In the genomic region with DNA sequence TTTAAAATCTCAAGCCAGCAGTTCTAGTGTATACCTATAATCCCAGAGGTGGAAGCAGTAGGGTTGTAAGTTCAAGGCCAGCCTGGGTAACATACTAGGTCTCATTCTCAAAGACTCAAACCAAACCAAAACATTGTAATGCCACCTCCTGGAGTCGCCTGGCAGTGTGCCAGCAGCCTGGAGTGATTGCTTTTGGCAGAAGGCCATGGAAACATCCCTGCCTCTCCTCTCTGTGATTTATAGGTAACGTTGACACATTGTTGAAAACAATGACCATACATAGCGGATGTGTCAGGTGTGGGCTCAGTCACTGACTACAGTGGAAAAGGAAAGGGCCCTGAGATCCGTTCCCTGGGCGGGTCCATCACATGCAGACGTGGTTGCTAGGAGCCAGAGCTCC, we compare ENCODE assay signal across 15 mouse cellular contexts. TPM values are rescaled to one million over a fixed set of nuclear protein-coding genes. Genes with fewer than 3 reads are reported as not detected.
DNase-seq lines count a peak whose midpoint lies in the region; ATAC-seq lines count a peak whose summit lies in the region.
"Had no signal": no experiment of that assay in that cellular context is flagged by ENCODE, and none has a peak within 500 bp of the region (broad histone marks: within the 10 kb centered on the region; RNA-seq: fewer than 3 reads in every experiment).

No protein-coding gene starts in this region.

- no peaks in the 10 kb centered on the region for H3K36me3 ChIP-seq in kidney, embryonic 15.5 days
- H3K36me3 ChIP-seq: liver, embryonic 13.5 days; midbrain, embryonic 10.5 days had no signal

- no peak overlapping the region for H3K4me3 ChIP-seq in kidney, embryonic 15.5 days (replicated peaks)
- H3K4me3 ChIP-seq: heart, adult 2 months; liver, embryonic 13.5 days; midbrain, embryonic 10.5 days had no signal

- no peaks in the 10 kb centered on the region for H3K9me3 ChIP-seq in kidney, embryonic 15.5 days (replicated peaks)
- H3K9me3 ChIP-seq: liver, embryonic 13.5 days; midbrain, embryonic 10.5 days had no signal

- no peaks in the 10 kb centered on the region; the same call in 1 of the 2 replicates for H3K27me3 ChIP-seq in kidney, embryonic 15.5 days
- H3K27me3 ChIP-seq: liver, embryonic 13.5 days had no signal

- DNase-seq in kidney, adult 18-20 months: peak; percentile 10
- DNase-seq in kidney, adult 11 months: no peak
- DNase-seq in urinary bladder, postnatal 14 days (ENCODE audit: low spot score): peak; percentile 39
- DNase-seq in urinary bladder, postnatal 4 days (ENCODE audit: low spot score in 2 of 2): no peak
- no peak for DNase-seq in spleen, adult 18-20 months
- DNase-seq in ovary, postnatal 10 days (ENCODE audit: low spot score): no peak
- DNase-seq: cerebellum, postnatal 36 days; forebrain, postnatal 0 days; heart, adult 2 months; heart, postnatal 36 days; liver, embryonic 13.5 days; thymus, postnatal 14 days had no signal

- no peak overlapping the region for H3K9ac ChIP-seq in kidney, embryonic 15.5 days
- H3K9ac ChIP-seq: forebrain, postnatal 0 days; liver, embryonic 13.5 days had no signal

- WGBS in kidney, embryonic 15.5 days: 42% methylated on average over 6 of the region's 6 CpGs

- ATAC-seq in kidney, embryonic 15.5 days (replicated peaks; ENCODE audit: low FRiP score): 0 out of 2 replicates have a peak, but pooled peaks have one; percentile 33
- ATAC-seq: CD4-positive, CD25-positive, alpha-beta regulatory T cell, adult 4 months; forebrain, postnatal 0 days had no signal

- no peak overlapping the region for H3K4me2 ChIP-seq in kidney, embryonic 15.5 days
- H3K4me2 ChIP-seq: liver, embryonic 13.5 days had no signal

- no peak overlapping the region for H3K27ac ChIP-seq in kidney, embryonic 15.5 days
- H3K27ac ChIP-seq: heart, adult 2 months; liver, embryonic 13.5 days; midbrain, embryonic 10.5 days had no signal

- H3K4me1 ChIP-seq in kidney, embryonic 15.5 days: no peaks in the 10 kb centered on the region
- H3K4me1 ChIP-seq: liver, embryonic 13.5 days had no signal

RNA-seq across cellular contexts. Expression of a gene that starts 19.3 kb away (rescaled TPM):
- 19.7 and 21.3 TPM in 2 replicates for polyA plus RNA-seq in kidney, embryonic 15.5 days (2015; fragmentation: Nextera tagmentation; extraction: Ambion mirVana)

RNA-seq across cellular contexts. Expression of a gene that starts 25.2 kb away (rescaled TPM):
- polyA plus RNA-seq in kidney, embryonic 15.5 days (2015; fragmentation: Nextera tagmentation; extraction: Ambion mirVana): 0.23 and 0.37 TPM in 2 replicates
- polyA plus RNA-seq: CD4-positive, CD25-positive, alpha-beta regulatory T cell, adult 4 months; liver, embryonic 13.5 days had no signal

Comparison
In these comparisons a context has a peak if more than half of its experiments do, and no peak if none do; other contexts are left out.
1. DNase-seq: peak in kidney, adult 18-20 months (single experiment) and urinary bladder, postnatal 14 days (single experiment); none in kidney, adult 11 months (single experiment), urinary bladder, postnatal 4 days (0 of 2), spleen, adult 18-20 months (0 of 2) and ovary, postnatal 10 days (single experiment).